Mouse (Mus musculus) left cerebral cortex, adult 2 months (tissue): ENCODE measurements around the gene P3h4. TPM values are rescaled to one million over a fixed set of nuclear protein-coding genes. Genes with fewer than 3 reads are reported as not detected.

Experiments used
- DNase-seq, 2 experiments: peaks; one replicate each; pipeline ENCODE4 v3.0.0; 2021 to 2022; ENCODE audit warnings: low spot score in 2 of 2, mixed read lengths in 1 of 2; ENCODE audit errors: extremely low spot score in 1 of 2
- H3K27ac ChIP-seq: fragments of 200-600 bp; 2 replicates; pipeline ENCODE4 v1.8.1; 2022
- H3K4me3 ChIP-seq: fragments of 200-600 bp; 2 replicates; pipeline ENCODE4 v1.8.1; 2022
- CTCF ChIP-seq: fragments of 200-600 bp; IDR thresholded peaks from 2 replicates; pipeline ENCODE4 v1.8.1; 2022; ENCODE audit warnings: antibody characterized with exemption, mild to moderate bottlenecking, moderate library complexity
- intact Hi-C: fragments of 180-260 bp; cut with DNase I; formaldehyde crosslinking; loops from one replicate; pipeline ENCODE4 v1.15.1; 2025
- total RNA-seq, 2 experiments: library from RNA; stranded (reverse); gene quantifications; 2 replicates each; pipeline ENCODE4 v1.2.3; 2021

P3h4 gene
- total RNA-seq, 2 experiments from 2014 or later = 7.6 to 9.4 TPM

DNA sequence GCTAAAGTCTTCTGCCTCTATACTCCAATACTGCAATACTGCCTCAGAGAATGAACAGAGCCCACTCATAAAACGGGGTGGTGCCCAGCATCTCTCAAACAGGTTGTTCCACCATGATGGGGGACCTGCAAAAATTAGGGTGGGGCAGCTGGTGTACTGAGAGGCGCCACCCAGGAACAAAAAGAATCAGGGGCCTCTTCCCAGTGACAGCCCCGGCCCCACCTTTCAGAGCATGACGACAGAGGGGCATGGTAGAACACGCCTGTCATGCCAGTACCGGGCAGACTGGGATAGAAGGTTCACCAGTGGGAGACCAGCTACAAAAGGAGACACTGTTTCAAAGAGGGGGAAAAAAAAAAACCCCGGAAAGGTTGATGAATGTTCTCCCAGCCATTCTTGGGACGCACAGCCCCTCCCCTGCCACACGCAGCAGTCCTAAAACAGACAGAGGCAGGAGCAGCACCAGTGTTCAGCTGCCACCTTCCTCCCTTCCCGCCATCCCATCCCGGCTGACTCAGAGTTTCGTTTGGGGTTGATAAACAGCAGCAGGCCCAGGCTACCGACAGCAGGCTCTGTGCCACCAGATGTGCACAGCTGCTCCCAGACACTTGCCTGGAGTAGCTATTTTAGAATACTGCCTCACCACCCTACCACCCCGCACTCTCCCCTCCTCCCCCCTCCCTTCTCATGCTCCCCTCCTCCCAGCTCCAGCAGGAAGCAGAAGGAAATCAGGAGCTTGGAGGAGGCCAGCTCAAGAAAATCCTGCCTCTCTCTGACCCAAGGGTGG lies 26.9 kb downstream of the P3h4 start:
- no peak for TF ChIP-seq CTCF
- DNase-seq = peak in 1 of 2 experiments; percentile 63
- Histone ChIP-seq H3K4me3 (no peak overlapping the region), H3K27ac (peak overlapping the region; percentile 48)
- intact Hi-C loops = no loop called here

DNA sequence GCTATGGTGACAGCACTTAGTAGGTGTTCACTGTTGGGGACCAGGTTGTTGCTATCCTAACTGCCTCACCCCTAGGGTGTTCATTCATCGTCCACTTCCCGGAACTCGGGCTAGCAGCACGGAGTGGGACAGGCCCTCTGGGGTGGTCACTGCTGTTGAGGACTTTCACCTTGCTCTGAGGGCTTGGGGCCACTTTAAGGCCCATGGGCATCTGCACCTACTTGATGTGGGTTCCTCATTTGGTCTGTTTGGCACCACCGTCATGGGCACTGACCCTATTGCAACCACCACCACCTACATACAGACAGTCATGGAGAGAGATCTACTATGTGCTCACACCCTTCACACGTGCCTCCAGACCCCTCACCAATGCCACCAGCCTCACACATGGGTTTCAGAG lies 27.5 kb downstream of the P3h4 start:
- no peak for TF ChIP-seq CTCF
- intact Hi-C loops = no loop called here
- no peak overlapping the region for H3K4me3 ChIP-seq
- no peak for DNase-seq
- H3K27ac ChIP-seq = no peak overlapping the region

DNA sequence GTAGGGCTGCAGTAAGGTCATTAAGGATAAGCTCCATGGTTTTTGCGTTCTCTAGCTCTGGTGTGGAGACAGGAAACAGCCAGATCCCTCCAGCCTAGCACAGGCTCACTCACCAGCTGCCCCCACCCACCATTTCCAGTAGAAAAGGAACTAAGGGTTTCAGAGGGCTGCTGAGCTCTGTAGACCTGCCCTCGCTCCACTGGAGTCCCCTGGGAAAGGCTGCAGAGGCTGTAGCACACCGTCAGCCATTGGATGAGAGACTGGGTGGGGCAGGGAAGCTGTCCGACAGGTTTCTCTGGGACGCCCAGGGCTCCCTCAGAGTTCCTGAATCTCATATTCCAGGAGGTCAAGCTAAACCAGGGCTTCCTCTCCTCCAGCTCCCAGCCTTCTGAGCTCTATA lies 28.1 kb downstream of the P3h4 start:
- no peak overlapping the region for H3K27ac ChIP-seq
- intact Hi-C loops = no loop called here
- no peak overlapping the region for H3K4me3 ChIP-seq
- DNase-seq = no peak
- TF ChIP-seq CTCF = no peak

GRCm38 (mm10) chr11:100385016-100385415 lies 29.6 kb downstream of the P3h4 start:
- no peak for DNase-seq
- no peak overlapping the region for H3K27ac ChIP-seq
- no peak overlapping the region for H3K4me3 ChIP-seq
- no peak for TF ChIP-seq CTCF
- intact Hi-C loops = no loop called here

DNA sequence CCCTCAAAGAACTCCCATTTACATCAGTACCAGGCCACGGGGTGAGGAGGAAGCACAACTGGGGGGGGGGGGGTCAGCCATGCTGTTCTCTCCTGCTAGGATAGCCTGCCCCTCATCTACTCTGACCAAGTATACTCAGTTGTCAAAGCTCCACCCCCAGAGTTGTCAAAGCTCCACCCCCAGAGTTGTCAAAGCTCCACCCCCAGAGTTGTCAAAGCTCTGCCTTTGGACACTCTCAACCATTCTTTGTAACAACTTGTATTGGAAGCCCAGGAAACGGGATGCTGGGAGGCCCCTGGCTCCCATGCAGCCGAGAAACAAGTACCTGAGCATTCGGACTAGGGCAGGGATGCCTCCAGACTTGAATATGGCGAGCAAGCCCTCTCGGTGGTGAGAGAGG lies 32.0 kb downstream of the P3h4 start:
- DNase-seq = no peak
- intact Hi-C loops = no loop called here
- no peak for TF ChIP-seq CTCF
- Histone ChIP-seq H3K27ac (no peak overlapping the region), H3K4me3 (no peak overlapping the region)

DNA sequence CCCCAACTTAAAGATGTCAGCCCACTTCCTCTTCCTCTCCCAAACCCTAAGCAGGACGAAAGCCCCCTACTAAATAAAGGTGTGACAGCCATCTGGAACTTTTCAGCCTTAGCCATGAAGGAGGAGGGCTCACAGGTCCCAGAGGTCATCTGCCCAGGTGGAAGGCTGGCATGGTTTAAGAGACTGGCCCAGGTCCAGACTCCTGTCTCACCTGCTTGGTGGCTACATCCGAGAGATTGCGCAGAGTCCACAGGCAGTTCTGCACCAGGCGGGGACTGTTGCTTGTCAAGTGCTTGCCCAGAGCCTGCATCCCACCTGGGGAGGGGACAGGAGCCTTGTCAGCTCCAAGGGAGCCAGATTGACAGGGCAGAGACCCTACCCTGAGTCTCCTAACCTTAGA lies 35.3 kb downstream of the P3h4 start:
- intact Hi-C loops = no loop called here
- no peak for TF ChIP-seq CTCF
- H3K4me3 ChIP-seq = no peak overlapping the region
- no peak for DNase-seq
- H3K27ac ChIP-seq = no peak overlapping the region

DNA sequence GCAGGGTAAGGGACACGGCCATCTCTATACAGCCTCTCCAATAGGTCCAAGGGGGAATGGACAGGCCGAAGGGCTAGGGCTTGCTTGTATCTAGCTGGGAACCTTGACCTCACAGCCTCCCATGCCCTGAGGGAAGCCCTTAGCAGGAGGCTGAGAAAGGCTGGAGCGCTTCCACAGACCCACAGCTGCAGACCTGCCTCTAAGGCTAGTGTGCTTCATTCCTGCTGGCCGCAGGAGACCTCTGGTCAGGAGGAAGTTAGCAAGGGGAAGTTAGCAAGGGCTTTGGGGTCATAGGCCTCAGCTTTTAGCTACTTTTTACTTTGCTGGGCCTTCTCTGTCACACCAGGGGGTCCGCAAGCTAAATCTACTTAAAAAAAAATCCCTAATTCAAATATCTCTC lies 36.2 kb downstream of the P3h4 start:
- intact Hi-C loops = no loop called here
- TF ChIP-seq CTCF = no peak
- Histone ChIP-seq H3K27ac (no peak overlapping the region), H3K4me3 (no peak overlapping the region)
- no peak for DNase-seq

GRCm38 (mm10) chr11:100377989-100378388 lies 36.6 kb downstream of the P3h4 start:
- Histone ChIP-seq H3K27ac (no peak overlapping the region), H3K4me3 (no peak overlapping the region)
- no peak for DNase-seq
- intact Hi-C loops = no loop called here
- no peak for TF ChIP-seq CTCF

GRCm38 (mm10) chr11:100376746-100377389 lies 37.8 kb downstream of the P3h4 start:
- Histone ChIP-seq H3K27ac (no peak overlapping the region), H3K4me3 (no peak overlapping the region)
- intact Hi-C loops = no loop called here
- DNase-seq = no peak
- TF ChIP-seq CTCF = no peak

DNA sequence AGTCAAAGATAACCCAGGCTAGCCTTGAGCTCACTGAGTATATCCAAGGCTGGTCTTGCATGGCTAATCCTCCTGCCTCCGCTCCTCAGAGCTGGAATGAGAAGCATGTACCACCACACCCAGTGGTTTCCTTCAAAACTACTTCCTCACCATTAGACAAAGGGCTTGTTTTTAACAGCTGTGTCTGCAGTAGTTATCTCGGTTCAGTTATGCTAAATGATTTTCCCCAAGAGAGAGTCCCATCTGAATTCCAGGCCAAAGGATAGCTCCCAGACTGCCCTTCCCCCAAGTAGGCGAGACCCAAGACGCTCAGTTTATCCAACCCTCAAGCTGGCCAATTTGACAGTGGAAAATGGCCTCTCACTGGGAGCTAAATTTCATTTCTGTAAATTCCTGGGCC lies 38.6 kb downstream of the P3h4 start:
- no peak for TF ChIP-seq CTCF
- intact Hi-C loops = no loop called here
- H3K4me3 ChIP-seq = no peak overlapping the region
- no peak overlapping the region for H3K27ac ChIP-seq
- no peak for DNase-seq

- Histone ChIP-seq H3K27ac (no peak overlapping the region), H3K4me3 (no peak overlapping the region)
- TF ChIP-seq CTCF = no peak
- no peak for DNase-seq
- intact Hi-C loops = no loop called here
Measured at GRCm38 (mm10) chr11:100375127-100375526, 39.5 kb downstream of the P3h4 start.

DNA sequence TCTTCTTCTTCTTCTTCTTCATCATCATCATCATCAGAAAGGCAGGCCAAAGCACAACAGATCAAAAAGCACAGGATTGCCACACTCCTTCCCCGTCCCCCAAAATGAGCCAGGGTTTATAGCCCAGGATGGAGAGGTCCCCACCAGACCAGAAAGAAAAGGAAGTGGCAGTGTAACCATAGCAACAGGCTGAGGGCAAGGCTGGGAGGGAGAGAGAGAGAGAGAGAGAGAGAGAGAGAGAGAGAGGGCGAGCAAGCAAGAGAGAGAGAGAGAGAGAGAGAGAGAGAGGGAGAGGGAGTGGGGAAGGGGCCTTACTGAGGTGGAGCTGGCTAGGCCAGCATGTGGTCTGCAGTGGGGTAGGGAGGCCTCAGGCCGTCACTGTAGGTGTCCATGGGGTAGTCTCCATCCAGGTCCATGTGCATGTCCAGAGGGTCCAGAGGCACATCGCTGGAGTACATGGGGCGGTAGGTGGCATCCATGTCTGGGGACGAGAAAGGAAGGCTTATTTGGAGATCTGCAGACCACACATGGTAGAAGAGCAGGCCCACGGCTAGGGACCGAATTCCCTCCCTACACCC lies 42.6 kb downstream of the P3h4 start:
- Histone ChIP-seq H3K27ac (no peak overlapping the region), H3K4me3 (no peak overlapping the region)
- no peak for DNase-seq
- no peak for TF ChIP-seq CTCF
- intact Hi-C loops = no loop called here

DNA sequence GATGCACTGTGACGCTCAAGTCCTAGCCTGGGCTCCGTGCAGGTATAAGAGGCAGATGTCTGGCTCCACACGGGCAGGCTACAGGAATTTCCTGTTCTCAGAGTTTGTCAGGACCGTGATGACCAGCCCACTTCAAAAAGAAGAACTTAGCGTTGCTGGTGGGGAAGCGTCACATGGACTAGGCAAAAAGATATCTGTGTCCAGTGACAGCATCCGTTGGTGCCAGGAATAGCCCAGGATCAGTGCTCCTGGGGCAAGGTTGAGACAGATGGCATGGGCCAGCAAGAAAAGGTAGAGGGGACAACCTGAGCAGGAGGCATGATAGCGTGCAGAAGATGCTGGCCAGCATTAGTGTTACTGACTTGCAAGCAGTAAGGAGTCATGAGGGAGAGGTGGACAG lies 44.8 kb downstream of the P3h4 start:
- no peak overlapping the region for H3K4me3 ChIP-seq
- no peak for DNase-seq
- intact Hi-C loops = loop anchor here (10.0 kb wide), 1 partner anchor 335 kb away; the partner anchor contains the start of gene Dhx58
- no peak overlapping the region for H3K27ac ChIP-seq
- TF ChIP-seq CTCF = no peak
